ENCODE assay signal across 21 mouse cellular contexts in genomic region chr4:139442391-139443355, GRCm38 (mm10).
DNase-seq lines count a peak whose midpoint lies in the region; ATAC-seq and TF ChIP-seq lines count a peak whose summit lies in the region.
"Had no signal": no experiment of that assay in that cellular context is flagged by ENCODE, and none has a peak within 500 bp of the region (broad histone marks: within the 10 kb centered on the region; RNA-seq: fewer than 3 reads in every experiment).

No protein-coding gene starts in this region.

- peak; percentile 49 to 73 for DNase-seq in adrenal gland, adult (ENCODE audit: inconsistent age in 2 of 2, low spot score in 1 of 2)
- no peak for DNase-seq in adrenal gland, adult 8-10 months
- peak; percentile 35 for DNase-seq in cerebellum, adult 11-12 months
- no peak for DNase-seq in cerebellum, adult 18-20 months
- DNase-seq in 3T3-L1 (ENCODE audit: low read depth, low spot score) (peak; percentile 67), Patski (ENCODE audit: low read depth, low spot score) (peak; percentile 71)
- no peak for DNase-seq in embryo, embryonic 10.5 days (ENCODE audit: low spot score)
- DNase-seq: cerebellum, adult 9-10 months; gastrocnemius, adult 2 months; gastrocnemius, postnatal 25 days; heart, adult 11 months; heart, postnatal 36 days; kidney, adult 2 months had no signal

- H3K27me3 ChIP-seq in Patski, result no peaks in the 10 kb centered on the region
- H3K27me3 ChIP-seq: CH12.LX; embryonic facial prominence, embryonic 13.5 days; heart, embryonic 13.5 days; hindbrain, embryonic 15.5 days had no signal

- POLR2A ChIA-PET in Patski (lab: Charles Lee), result interaction anchor here (1.3 kb wide), 1 partner anchor 11 kb away, joined by 6 read pairs; no protein-coding TSS in a partner anchor

- TF ChIP-seq CTCF in Patski (IDR thresholded peaks at IDR 0.05), result no peak

- CTCF ChIA-PET in Patski (lab: Charles Lee), result interaction anchor here (1.4 to 3.0 kb wide), 2 partner anchors 9 to 12 kb away, joined by 4 to 11 read pairs; no protein-coding TSS in a partner anchor

- in situ Hi-C loops in Patski (cut with MboI; ENCODE audit: low pct_unique_long_range_greater_than_20kb), result no loop called here

- ATAC-seq in Patski, result peak; percentile 79
- no peak for ATAC-seq in CD4-positive, CD25-positive, alpha-beta regulatory T cell, adult 4 months
- ATAC-seq: activated CD4-positive, CD25-positive, alpha-beta regulatory T cell, adult 4 months; forebrain, embryonic 14.5 days; intestine, embryonic 16.5 days had no signal

Comparison
In these comparisons a context has a peak if more than half of its experiments do, and no peak if none do; other contexts are left out.
1. DNase-seq: peak in adrenal gland, adult (2 of 2), cerebellum, adult 11-12 months (single experiment), 3T3-L1 (single experiment) and Patski (single experiment); none in adrenal gland, adult 8-10 months (single experiment), cerebellum, adult 18-20 months (0 of 2) and embryo, embryonic 10.5 days (single experiment).